Mouse (Mus musculus): Measurements from ENCODE around the gene Acap1. TPM values are rescaled to one million over a fixed set of nuclear protein-coding genes. Genes with fewer than 3 reads are reported as not detected.

Gene Acap1
- polyA plus RNA-seq, 1 experiment from 2014 or later, result 1.5 TPM

- Histone ChIP-seq H3K36me3 (ENCODE audit: control insufficient read depth, insufficient read depth, low read length) (no peaks in the 10 kb centered on the region), H3K4me2 (ENCODE audit: low read depth, low read length) (peak overlapping the region; percentile 92; the same call in 1 of the 2 replicates), H3K9me3 (ENCODE audit: control insufficient read depth, low read length) (no peaks in the 10 kb centered on the region), H3K27ac (replicated peaks; ENCODE audit: low read depth, low read length) (0 out of 2 replicates have a peak overlapping the region, but pooled peaks have one; percentile 13), H3K27me3 (replicated peaks; ENCODE audit: control insufficient read depth, insufficient read depth, low read length) (no peaks in the 10 kb centered on the region), H3K4me1 (ENCODE audit: control insufficient read depth, insufficient read depth, low read length) (peaks cover 39% of the 10 kb centered on the region), H3K4me3 (ENCODE audit: low read depth, low read length) (no peak overlapping the region), H3K9ac (ENCODE audit: low read depth, low read length) (no peak overlapping the region; the same call in none of the 2 replicates)
- 89% methylated on average over 6 of the region's 6 CpGs for WGBS
- DNase-seq (ENCODE audit: low spot score) (no peak), ATAC-seq (ENCODE audit: low read depth) (no peak)
Observed at GRCm38 (mm10) chr11:69878952-69879351, 16.4 kb downstream of the Acap1 start.

- Histone ChIP-seq H3K9ac (ENCODE audit: low read depth, low read length) (no peak overlapping the region), H3K27ac (replicated peaks; ENCODE audit: low read depth, low read length) (no peak overlapping the region; the same call in 1 of the 2 replicates)
Observed at GRCm38 (mm10) chr11:69878399-69878798, 16.9 kb downstream of the Acap1 start.

GRCm38 (mm10) chr11:69877878-69878277, 17.5 kb downstream of the Acap1 start, which contains the start of gene Tmem95:
TSS of gene Tmem95 (minus strand) at chr11:69878018.
- Histone ChIP-seq H3K27me3 (replicated peaks; ENCODE audit: control insufficient read depth, insufficient read depth, low read length) (no peaks in the 10 kb centered on the region), H3K4me3 (ENCODE audit: low read depth, low read length) (peak within 1 kb of the TSS; percentile 22; the same call in 1 of the 2 replicates), H3K4me1 (ENCODE audit: control insufficient read depth, insufficient read depth, low read length) (peaks cover 39% of the 10 kb centered on the region), H3K9ac (ENCODE audit: low read depth, low read length) (peak within 1 kb of the TSS; percentile 14; the same call in 1 of the 2 replicates), H3K36me3 (ENCODE audit: control insufficient read depth, insufficient read depth, low read length) (no peaks in the 10 kb centered on the region), H3K4me2 (ENCODE audit: low read depth, low read length) (peak within 1 kb of the TSS; percentile 92), H3K27ac (replicated peaks; ENCODE audit: low read depth, low read length) (peak within 1 kb of the TSS; percentile 81), H3K9me3 (ENCODE audit: control insufficient read depth, low read length) (no peaks in the 10 kb centered on the region)
- WGBS, result 82% methylated on average over 11 of the region's 11 CpGs
- DNase-seq (ENCODE audit: low spot score), result no peak
- ATAC-seq (ENCODE audit: low read depth), result no peak

More at GRCm38 (mm10) chr11:69878399-69878798, 16.9 kb downstream of the Acap1 start:
- no peaks in the 10 kb centered on the region for H3K9me3 ChIP-seq (ENCODE audit: control insufficient read depth, low read length)
- WGBS, result 76% methylated on average over 3 of the region's 3 CpGs
- H3K36me3 ChIP-seq (ENCODE audit: control insufficient read depth, insufficient read depth, low read length), result no peaks in the 10 kb centered on the region
- H3K4me2 ChIP-seq (ENCODE audit: low read depth, low read length), result 0 out of 2 replicates have a peak overlapping the region, but pooled peaks have one; percentile 92
- no peak for DNase-seq (ENCODE audit: low spot score)
- H3K4me1 ChIP-seq (ENCODE audit: control insufficient read depth, insufficient read depth, low read length), result peaks cover 39% of the 10 kb centered on the region
- H3K4me3 ChIP-seq (ENCODE audit: low read depth, low read length), result no peak overlapping the region
- no peak for ATAC-seq (ENCODE audit: low read depth)
- no peaks in the 10 kb centered on the region for H3K27me3 ChIP-seq (replicated peaks; ENCODE audit: control insufficient read depth, insufficient read depth, low read length)

GRCm38 (mm10) chr11:69876867-69877266, 18.5 kb downstream of the Acap1 start:
- peak overlapping the region; percentile 22; the same call in 1 of the 2 replicates for H3K4me3 ChIP-seq (ENCODE audit: low read depth, low read length)

GRCm38 (mm10) chr11:69876186-69876585, 19.2 kb downstream of the Acap1 start:
- 0 out of 2 replicates have a peak, but pooled peaks have one; percentile 12 for ATAC-seq (ENCODE audit: low read depth)
- peak overlapping the region; percentile 48; the same call in 1 of the 2 replicates for H3K4me2 ChIP-seq (ENCODE audit: low read depth, low read length)
- no peaks in the 10 kb centered on the region for H3K27me3 ChIP-seq (replicated peaks; ENCODE audit: control insufficient read depth, insufficient read depth, low read length)
- 40% methylated on average over 7 of the region's 7 CpGs for WGBS
- H3K27ac ChIP-seq (replicated peaks; ENCODE audit: low read depth, low read length), result peak overlapping the region; percentile 81
- H3K36me3 ChIP-seq (ENCODE audit: control insufficient read depth, insufficient read depth, low read length), result no peaks in the 10 kb centered on the region
- H3K4me1 ChIP-seq (ENCODE audit: control insufficient read depth, insufficient read depth, low read length), result peaks cover 31% of the 10 kb centered on the region
- H3K9ac ChIP-seq (ENCODE audit: low read depth, low read length), result no peak overlapping the region
- peak; percentile 85 for DNase-seq (ENCODE audit: low spot score)
- H3K9me3 ChIP-seq (ENCODE audit: control insufficient read depth, low read length), result no peaks in the 10 kb centered on the region
- H3K4me3 ChIP-seq (ENCODE audit: low read depth, low read length), result no peak overlapping the region

More at GRCm38 (mm10) chr11:69876867-69877266, 18.5 kb downstream of the Acap1 start:
- Histone ChIP-seq H3K4me1 (ENCODE audit: control insufficient read depth, insufficient read depth, low read length) (peaks cover 38% of the 10 kb centered on the region), H3K36me3 (ENCODE audit: control insufficient read depth, insufficient read depth, low read length) (no peaks in the 10 kb centered on the region), H3K9me3 (ENCODE audit: control insufficient read depth, low read length) (no peaks in the 10 kb centered on the region), H3K27me3 (replicated peaks; ENCODE audit: control insufficient read depth, insufficient read depth, low read length) (no peaks in the 10 kb centered on the region), H3K27ac (replicated peaks; ENCODE audit: low read depth, low read length) (peak overlapping the region; percentile 81), H3K9ac (ENCODE audit: low read depth, low read length) (peak overlapping the region; percentile 14; the same call in 1 of the 2 replicates), H3K4me2 (ENCODE audit: low read depth, low read length) (peak overlapping the region; percentile 48)
- WGBS, result 1% methylated on average over 8 of the region's 12 CpGs
- ATAC-seq (ENCODE audit: low read depth), result peak; percentile 42
- DNase-seq (ENCODE audit: low spot score), result peak; percentile 91

- 79% methylated on average over 4 of the region's 4 CpGs for WGBS
- Histone ChIP-seq H3K27ac (replicated peaks; ENCODE audit: low read depth, low read length) (no peak overlapping the region), H3K9ac (ENCODE audit: low read depth, low read length) (no peak overlapping the region), H3K4me1 (ENCODE audit: control insufficient read depth, insufficient read depth, low read length) (peaks cover 13% of the 10 kb centered on the region), H3K9me3 (ENCODE audit: control insufficient read depth, low read length) (no peaks in the 10 kb centered on the region), H3K27me3 (replicated peaks; ENCODE audit: control insufficient read depth, insufficient read depth, low read length) (no peaks in the 10 kb centered on the region), H3K4me3 (ENCODE audit: low read depth, low read length) (no peak overlapping the region), H3K36me3 (ENCODE audit: control insufficient read depth, insufficient read depth, low read length) (no peaks in the 10 kb centered on the region), H3K4me2 (ENCODE audit: low read depth, low read length) (no peak overlapping the region)
- ATAC-seq (ENCODE audit: low read depth), result no peak
- no peak for DNase-seq (ENCODE audit: low spot score)
Observed at GRCm38 (mm10) chr11:69872451-69872850, 22.9 kb downstream of the Acap1 start.

- Histone ChIP-seq H3K9ac (ENCODE audit: low read depth, low read length) (no peak overlapping the region), H3K27me3 (replicated peaks; ENCODE audit: control insufficient read depth, insufficient read depth, low read length) (no peaks in the 10 kb centered on the region), H3K27ac (replicated peaks; ENCODE audit: low read depth, low read length) (no peak overlapping the region), H3K4me2 (ENCODE audit: low read depth, low read length) (no peak overlapping the region), H3K9me3 (ENCODE audit: control insufficient read depth, low read length) (no peaks in the 10 kb centered on the region), H3K4me3 (ENCODE audit: low read depth, low read length) (no peak overlapping the region), H3K4me1 (ENCODE audit: control insufficient read depth, insufficient read depth, low read length) (peaks cover 8% of the 10 kb centered on the region; the same call in 1 of the 2 replicates), H3K36me3 (ENCODE audit: control insufficient read depth, insufficient read depth, low read length) (no peaks in the 10 kb centered on the region)
- DNase-seq (ENCODE audit: low spot score) (no peak), ATAC-seq (ENCODE audit: low read depth) (no peak)
- WGBS, result 87% methylated on average over 7 of the region's 7 CpGs
Observed at GRCm38 (mm10) chr11:69871822-69872221, 23.5 kb downstream of the Acap1 start.

GRCm38 (mm10) chr11:69870289-69871069, 24.9 kb downstream of the Acap1 start:
- H3K4me2 ChIP-seq (ENCODE audit: low read depth, low read length), result no peak overlapping the region
- H3K27ac ChIP-seq (replicated peaks; ENCODE audit: low read depth, low read length), result no peak overlapping the region
- ATAC-seq (ENCODE audit: low read depth) (no peak), DNase-seq (ENCODE audit: low spot score) (no peak)
- no peak overlapping the region for H3K4me3 ChIP-seq (ENCODE audit: low read depth, low read length)
- 89% methylated on average over 2 of the region's 2 CpGs for WGBS
- no peaks in the 10 kb centered on the region for H3K27me3 ChIP-seq (replicated peaks; ENCODE audit: control insufficient read depth, insufficient read depth, low read length)
- H3K4me1 ChIP-seq (ENCODE audit: control insufficient read depth, insufficient read depth, low read length), result no peaks in the 10 kb centered on the region
- no peaks in the 10 kb centered on the region for H3K36me3 ChIP-seq (ENCODE audit: control insufficient read depth, insufficient read depth, low read length)
- no peak overlapping the region for H3K9ac ChIP-seq (ENCODE audit: low read depth, low read length)
- no peaks in the 10 kb centered on the region for H3K9me3 ChIP-seq (ENCODE audit: control insufficient read depth, low read length)
